Mouse (Mus musculus): ENCODE measurements at regions not wholly inside any gene's neighbourhood (a gene's known extent, or its start where the extent isn't known, plus 50 kb on each side); places are given as distances from the start of the nearest gene placed in this dataset.
A peak's percentile ranks its signal among the peaks of the same experiment; 100 is the strongest.
"Not testable (repeated sequence)": the region's sequence is repeated elsewhere in the genome, so short reads cannot be mapped to it uniquely, and the experiment has no call there.

- intact Hi-C loops (cut with DNase I); DNase-seq (ENCODE audit: low spot score in 2 of 2): not testable (repeated sequence)
These were observed 699.2 kb upstream of the Dmd start for GRCm38 (mm10) chrX:82249456-82249855.

- DNase-seq (ENCODE audit: low spot score in 2 of 2) = not testable (repeated sequence)
These were observed 666.3 kb upstream of the Dmd start for GRCm38 (mm10) chrX:82282376-82282775.

GRCm38 (mm10) chrX:82310764-82311492 lies 637.7 kb upstream of the Dmd start:
- intact Hi-C loops (cut with DNase I) = no loop called here
- peak; percentile 23 to 26 for DNase-seq (ENCODE audit: low spot score in 2 of 2)

More at GRCm38 (mm10) chrX:82282376-82282775, 666.3 kb upstream of the Dmd start:
- intact Hi-C loops (cut with DNase I) = not testable (repeated sequence)
